Mouse (Mus musculus) embryo, embryonic 9.5 days (tissue): Measurements from ENCODE around the gene Serpinb6b.
A peak's percentile ranks its signal among the peaks of the same experiment; 100 is the strongest.
"Not testable (repeated sequence)": the region's sequence is repeated elsewhere in the genome, so short reads cannot be mapped to it uniquely, and the experiment has no call there.

Experiments
- DNase-seq: peaks from one replicate; pipeline ENCODE4 v3.0.0-alpha.2; 2017; ENCODE audit errors: extremely low spot score

Serpinb6b gene

GRCm38 (mm10) chr13:32964989-32965811 is at the start of gene Serpinb6b:
Gene Serpinb6b (plus strand): TSS chr13:32965209.
- peak; percentile 51 for DNase-seq

GRCm38 (mm10) chr13:32922622-32923021 is 42.4 kb upstream of the Serpinb6b start:
- DNase-seq, result no peak

- DNase-seq, result no peak
Measured at GRCm38 (mm10) chr13:32924578-32925360, 40.2 kb upstream of the Serpinb6b start.

DNA sequence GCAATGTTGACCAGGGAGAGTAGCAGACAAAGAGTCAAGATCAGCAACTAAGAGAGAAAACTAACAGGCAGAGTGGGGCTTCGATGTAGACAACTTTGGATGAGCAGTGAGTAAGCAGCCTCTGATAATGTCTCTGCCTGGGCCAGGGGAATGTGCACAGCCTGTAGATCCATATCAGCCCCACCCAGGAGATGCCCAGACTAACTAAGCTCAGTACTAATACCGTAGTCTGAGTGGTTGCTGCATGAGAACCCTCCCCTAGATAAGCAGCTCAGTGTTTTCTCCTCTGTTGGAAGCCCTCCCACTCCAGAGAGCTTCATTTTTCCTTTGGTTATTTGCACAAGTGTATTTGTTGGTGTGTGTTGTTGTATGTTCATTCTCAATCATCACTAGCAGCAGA is 38.3 kb upstream of the Serpinb6b start:
- DNase-seq, result no peak

DNA sequence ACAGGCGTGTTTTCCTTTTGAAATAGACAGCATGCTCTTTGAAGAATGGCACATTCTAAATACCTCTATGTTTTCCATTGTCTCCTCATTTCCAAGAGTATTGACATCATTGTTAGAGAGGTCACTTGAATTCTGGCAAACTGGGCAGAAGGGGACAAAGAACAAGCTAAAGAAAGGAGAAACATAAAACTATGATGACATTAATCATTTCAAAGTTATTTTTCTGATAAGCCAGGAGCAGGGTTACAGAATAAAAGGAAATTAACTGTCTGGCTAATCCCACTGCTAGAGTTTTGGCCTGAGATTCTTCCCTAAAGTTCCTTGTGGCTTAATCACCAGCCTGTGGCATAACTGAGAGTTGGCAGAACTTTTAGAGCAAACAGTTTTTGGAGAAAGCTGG is 37.8 kb upstream of the Serpinb6b start:
- DNase-seq, result no peak

- no peak for DNase-seq
Measured at GRCm38 (mm10) chr13:32929107-32929750, 35.8 kb upstream of the Serpinb6b start.

DNA sequence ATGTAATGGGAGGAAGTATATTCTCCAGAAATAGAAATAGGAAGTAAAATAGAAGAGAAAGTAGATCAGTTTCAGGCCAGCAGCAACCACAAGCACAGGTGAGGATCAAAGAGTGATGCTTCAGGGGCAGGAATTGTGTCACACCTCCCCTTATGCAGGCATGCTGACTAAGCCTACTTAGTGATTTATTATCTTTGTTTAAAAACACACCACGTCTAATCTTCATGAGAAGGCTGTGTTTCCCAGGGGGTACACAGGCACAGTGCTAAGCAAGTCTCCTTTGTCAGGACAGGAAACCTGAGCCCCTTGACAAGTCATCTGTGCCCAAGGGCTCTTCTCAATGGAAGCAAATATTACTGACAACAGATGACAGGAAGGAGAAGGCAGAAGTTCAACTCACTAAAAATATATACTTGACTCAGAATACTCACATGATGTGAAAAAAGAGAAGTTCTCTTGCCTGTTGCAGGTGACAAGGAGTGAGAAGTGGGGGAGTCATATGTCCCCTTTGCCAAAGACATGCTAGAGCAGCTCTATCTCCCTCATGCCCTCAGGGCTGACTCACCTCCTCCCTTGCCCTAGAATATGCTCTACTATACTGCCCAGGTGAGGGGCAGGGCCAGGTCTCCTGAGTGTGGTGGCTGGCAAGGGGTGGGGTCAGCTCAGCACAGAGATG is 30.2 kb upstream of the Serpinb6b start:
- DNase-seq, result no peak

GRCm38 (mm10) chr13:32938275-32938674 is 26.7 kb upstream of the Serpinb6b start:
- DNase-seq, result not testable (repeated sequence)

- not testable (repeated sequence) for DNase-seq
Measured at GRCm38 (mm10) chr13:32939191-32939590, 25.8 kb upstream of the Serpinb6b start.

- no peak for DNase-seq
Measured at GRCm38 (mm10) chr13:32956537-32956936, 8.5 kb upstream of the Serpinb6b start.

- no peak for DNase-seq
Measured at GRCm38 (mm10) chr13:32957917-32958316, 7.1 kb upstream of the Serpinb6b start.

- DNase-seq, result not testable (repeated sequence)
Measured at GRCm38 (mm10) chr13:32958521-32958920, 6.5 kb upstream of the Serpinb6b start.

- DNase-seq, result no peak
Measured at GRCm38 (mm10) chr13:32963990-32964753, 837 bp upstream of the Serpinb6b start.

- no peak for DNase-seq
Measured at GRCm38 (mm10) chr13:32966116-32966515, 1.1 kb downstream of the Serpinb6b start.

GRCm38 (mm10) chr13:32967233-32967632 is 2.2 kb downstream of the Serpinb6b start:
- no peak for DNase-seq

GRCm38 (mm10) chr13:32968353-32968984 is 3.5 kb downstream of the Serpinb6b start:
- DNase-seq, result no peak

- no peak for DNase-seq
Measured at GRCm38 (mm10) chr13:32968996-32969640, 4.1 kb downstream of the Serpinb6b start.

- DNase-seq, result no peak
Measured at GRCm38 (mm10) chr13:32969641-32970040, 4.6 kb downstream of the Serpinb6b start.

- DNase-seq, result no peak
Measured at GRCm38 (mm10) chr13:32970776-32971175, 5.8 kb downstream of the Serpinb6b start.

- no peak for DNase-seq
Measured at GRCm38 (mm10) chr13:32974268-32974667, 9.3 kb downstream of the Serpinb6b start.
